Mouse (Mus musculus): ENCODE results near the gene Rasgrp4. TPM values are rescaled to one million over a fixed set of nuclear protein-coding genes. Genes with fewer than 3 reads are reported as not detected.

The Rasgrp4 gene
- polyA plus RNA-seq, 1 experiment from 2014 or later, result 1.1 TPM

DNA sequence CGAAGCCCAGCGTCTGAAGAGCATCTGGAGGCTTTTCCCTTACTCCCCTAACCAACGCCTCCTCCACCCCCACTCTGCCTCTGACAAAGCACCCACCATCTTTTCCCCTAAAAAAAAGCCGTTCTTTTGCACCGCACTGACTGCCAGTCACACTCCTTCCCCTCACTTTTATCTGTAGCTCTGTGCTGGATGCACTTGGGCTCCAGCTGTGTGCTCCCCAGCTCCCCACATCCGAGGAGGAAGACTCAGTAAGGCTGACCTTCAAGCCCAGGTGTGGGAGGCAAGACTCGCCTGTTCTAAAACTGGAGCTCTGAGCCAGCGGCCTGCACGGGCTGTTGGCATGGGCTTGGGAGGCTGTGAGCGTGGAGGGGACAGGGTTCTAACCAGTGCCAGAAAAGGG, 16.8 kb downstream of the Rasgrp4 start:
- Histone ChIP-seq H3K4me2 (replicated peaks) (no peak overlapping the region), H3K27me3 (no peaks in the 10 kb centered on the region), H3K9ac (no peak overlapping the region), H3K27ac (no peak overlapping the region), H3K36me3 (no peaks in the 10 kb centered on the region), H3K4me3 (no peak overlapping the region), H3K9me3 (0 out of 2 replicates have a peak, but pooled peaks cover 5% of the 10 kb centered on the region), H3K4me1 (0 out of 2 replicates have a peak, but pooled peaks cover 3% of the 10 kb centered on the region)
- ATAC-seq (ENCODE audit: insufficient number of reproducible peaks, insufficient read depth, low FRiP score, low TSS enrichment), result no peak
- 61% methylated on average over 10 of the region's 10 CpGs for WGBS

DNA sequence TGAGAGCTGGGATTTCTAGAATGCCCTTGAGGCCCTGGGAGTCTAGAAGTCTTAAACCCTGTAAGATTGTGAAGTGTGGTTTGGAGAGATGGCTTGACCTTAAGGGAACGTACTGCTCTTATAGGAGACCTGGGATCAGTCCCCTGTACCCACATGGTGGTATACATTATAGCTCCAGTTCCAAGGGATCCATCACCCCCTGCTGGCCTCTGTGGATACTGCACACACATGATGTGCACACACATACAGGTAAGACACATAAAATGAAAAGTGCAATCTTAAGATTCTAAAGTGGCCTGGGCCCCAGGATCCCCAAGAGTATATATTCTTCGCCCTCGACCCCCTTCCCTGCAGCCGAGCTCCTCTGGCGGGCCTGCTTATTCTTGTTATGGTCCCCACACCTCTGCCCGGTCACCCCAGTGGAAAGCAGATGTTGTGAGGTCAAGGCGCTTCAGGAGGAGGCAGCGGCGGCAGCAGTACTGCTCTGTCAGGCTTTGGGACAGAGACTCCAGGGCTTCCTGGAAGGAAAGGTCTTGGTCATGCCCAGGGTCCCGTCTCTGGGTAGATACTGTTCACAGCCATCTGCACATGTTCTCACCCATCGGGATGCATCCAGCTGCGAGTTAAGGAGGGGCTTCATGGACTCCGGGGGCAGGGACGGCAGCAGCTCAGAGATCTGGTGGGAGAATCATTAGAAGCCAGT, 19.5 kb downstream of the Rasgrp4 start:
- H3K27ac ChIP-seq, result no peak overlapping the region
- 0 out of 2 replicates have a peak, but pooled peaks cover 5% of the 10 kb centered on the region for H3K9me3 ChIP-seq
- no peaks in the 10 kb centered on the region for H3K36me3 ChIP-seq
- H3K9ac ChIP-seq, result no peak overlapping the region
- ATAC-seq (ENCODE audit: insufficient number of reproducible peaks, insufficient read depth, low FRiP score, low TSS enrichment), result no peak
- H3K27me3 ChIP-seq, result peaks cover 17% of the 10 kb centered on the region
- WGBS, result 94% methylated on average over 14 of the region's 14 CpGs
- no peak overlapping the region for H3K4me2 ChIP-seq (replicated peaks)
- no peak overlapping the region for H3K4me3 ChIP-seq
- H3K4me1 ChIP-seq, result 0 out of 2 replicates have a peak, but pooled peaks cover 3% of the 10 kb centered on the region

DNA sequence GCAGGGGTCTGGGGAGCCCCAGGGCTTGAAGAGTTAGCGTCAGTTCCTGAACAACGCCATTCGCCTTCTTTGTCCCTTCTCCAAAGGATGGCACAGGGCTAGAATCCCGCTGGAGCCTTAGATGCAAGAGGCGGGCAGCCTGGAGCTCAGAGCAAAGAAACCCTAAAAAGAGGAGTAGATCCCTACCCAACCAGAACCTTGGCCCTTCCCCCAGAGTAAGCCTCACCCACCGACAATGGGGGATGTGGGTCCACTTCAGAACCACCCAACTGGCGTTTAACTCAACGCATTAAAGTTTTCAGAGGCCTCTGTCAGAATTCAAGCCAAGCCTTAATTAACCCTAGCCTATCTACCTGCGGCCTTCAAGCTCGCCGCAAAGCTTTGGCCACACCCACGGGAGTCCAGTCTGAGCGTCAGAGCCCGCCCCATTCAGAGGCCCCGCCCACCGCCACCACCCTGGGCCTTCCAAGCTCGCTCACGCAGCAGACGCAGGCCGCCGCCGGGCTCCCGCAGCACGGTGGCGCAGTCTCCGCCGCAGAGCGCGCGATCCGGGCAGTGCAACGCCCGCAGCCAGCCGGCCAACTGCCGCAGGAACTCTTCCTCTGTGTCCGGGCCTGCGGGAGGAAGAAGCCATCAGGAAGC, 20.7 kb downstream of the Rasgrp4 start:
- peak overlapping the region; percentile 77 for H3K9ac ChIP-seq
- H3K27me3 ChIP-seq, result peaks cover 20% of the 10 kb centered on the region
- peak overlapping the region; percentile 88 for H3K27ac ChIP-seq
- H3K4me2 ChIP-seq (replicated peaks), result peak overlapping the region; percentile 99
- 0 out of 2 replicates have a peak, but pooled peaks cover 5% of the 10 kb centered on the region for H3K9me3 ChIP-seq
- H3K36me3 ChIP-seq, result no peaks in the 10 kb centered on the region
- H3K4me1 ChIP-seq, result 0 out of 2 replicates have a peak, but pooled peaks cover 3% of the 10 kb centered on the region
- WGBS, result 6% methylated on average over 37 of the region's 37 CpGs
- peak overlapping the region; percentile 73 for H3K4me3 ChIP-seq
- ATAC-seq (ENCODE audit: insufficient number of reproducible peaks, insufficient read depth, low FRiP score, low TSS enrichment), result peak; percentile 72

DNA sequence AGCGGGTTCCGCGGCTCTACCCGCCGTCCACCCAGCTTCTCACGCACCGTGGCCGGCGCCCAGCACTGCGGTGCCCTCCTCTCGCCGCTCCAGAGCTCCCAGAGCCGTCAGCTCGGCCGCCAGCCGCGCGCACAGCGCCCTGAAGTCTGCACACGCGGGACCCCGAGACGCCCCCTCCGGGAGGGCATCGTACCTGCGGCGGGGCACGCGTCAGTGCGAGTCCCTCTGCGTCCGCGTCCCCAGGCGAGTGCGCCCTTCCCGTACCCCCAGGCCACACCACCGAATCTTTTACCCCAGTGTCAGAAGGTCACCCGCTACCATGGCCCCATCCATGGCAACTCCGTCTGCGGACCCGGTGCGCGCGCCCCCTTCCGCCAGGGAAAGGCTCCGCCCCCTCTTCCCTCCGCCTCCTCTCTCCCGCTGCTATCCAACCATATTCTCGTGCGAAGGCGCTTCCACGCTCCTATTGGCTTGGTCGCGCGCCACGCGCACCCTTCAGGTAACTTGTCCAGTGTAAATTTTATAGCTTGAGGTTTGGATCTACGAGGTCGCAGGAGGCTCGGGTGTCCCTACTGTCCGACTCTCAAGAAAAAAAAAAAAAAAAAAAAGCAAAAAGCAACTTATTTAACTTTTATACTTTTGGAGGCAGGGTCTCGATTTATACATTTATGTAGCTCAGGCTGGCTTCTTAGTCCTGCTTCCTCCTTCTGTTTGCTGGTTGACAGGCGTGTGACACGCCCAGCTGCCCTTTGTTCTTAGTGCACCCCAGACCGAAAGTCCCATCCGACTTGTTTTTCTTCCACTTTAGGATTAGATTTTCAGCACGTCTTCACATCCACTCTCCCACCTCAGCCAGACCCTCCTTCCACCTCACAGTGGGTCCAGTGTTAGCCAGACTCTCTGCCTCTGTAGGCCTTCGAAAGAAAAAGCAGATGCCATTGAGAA, 21.5 kb downstream of the Rasgrp4 start, which contains the start of gene Fam98c:
Fam98c (minus strand) TSS at position 397 of the 945 bp plus-strand sequence.
- Histone ChIP-seq H3K27ac (peak within 1 kb of the TSS; percentile 88), H3K9ac (peak within 1 kb of the TSS; percentile 77), H3K4me3 (peak within 1 kb of the TSS; percentile 73), H3K4me2 (replicated peaks) (peak within 1 kb of the TSS; percentile 99), H3K9me3 (0 out of 2 replicates have a peak, but pooled peaks cover 5% of the 10 kb centered on the region), H3K36me3 (peaks cover under 1% of the 10 kb centered on the region; the same call in 1 of the 2 replicates), H3K27me3 (peaks cover 20% of the 10 kb centered on the region), H3K4me1 (0 out of 2 replicates have a peak, but pooled peaks cover 3% of the 10 kb centered on the region)
- WGBS, result 4% methylated on average over 65 of the region's 68 CpGs
- peak; percentile 68 for ATAC-seq (ENCODE audit: insufficient number of reproducible peaks, insufficient read depth, low FRiP score, low TSS enrichment)

DNA sequence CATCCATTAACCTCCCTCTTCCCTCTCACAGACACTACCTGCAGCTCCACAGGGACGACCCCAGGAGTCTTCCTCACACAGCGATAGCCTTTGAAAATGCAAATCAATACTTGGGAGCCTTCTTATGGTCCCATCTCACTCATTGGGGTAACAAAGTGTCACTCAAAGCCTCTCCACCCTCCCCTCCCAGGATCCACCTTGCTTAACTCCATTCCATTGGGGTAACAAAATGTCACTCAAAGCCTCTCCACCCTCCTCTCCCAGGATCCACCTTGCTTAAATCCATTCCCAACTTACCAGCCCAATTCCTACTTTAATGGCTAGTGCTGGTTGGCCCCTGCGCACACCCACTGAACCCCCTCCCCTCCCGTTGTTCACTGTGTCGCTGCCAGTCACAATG, 23.6 kb downstream of the Rasgrp4 start:
- Histone ChIP-seq H3K4me2 (replicated peaks) (no peak overlapping the region), H3K27ac (no peak overlapping the region), H3K4me1 (peaks cover 11% of the 10 kb centered on the region), H3K36me3 (peaks cover 8% of the 10 kb centered on the region), H3K9me3 (0 out of 2 replicates have a peak, but pooled peaks cover 5% of the 10 kb centered on the region), H3K4me3 (no peak overlapping the region), H3K27me3 (peaks cover 20% of the 10 kb centered on the region), H3K9ac (no peak overlapping the region)
- WGBS, result 2% methylated on average over 5 of the region's 5 CpGs
- ATAC-seq (ENCODE audit: insufficient number of reproducible peaks, insufficient read depth, low FRiP score, low TSS enrichment), result no peak

DNA sequence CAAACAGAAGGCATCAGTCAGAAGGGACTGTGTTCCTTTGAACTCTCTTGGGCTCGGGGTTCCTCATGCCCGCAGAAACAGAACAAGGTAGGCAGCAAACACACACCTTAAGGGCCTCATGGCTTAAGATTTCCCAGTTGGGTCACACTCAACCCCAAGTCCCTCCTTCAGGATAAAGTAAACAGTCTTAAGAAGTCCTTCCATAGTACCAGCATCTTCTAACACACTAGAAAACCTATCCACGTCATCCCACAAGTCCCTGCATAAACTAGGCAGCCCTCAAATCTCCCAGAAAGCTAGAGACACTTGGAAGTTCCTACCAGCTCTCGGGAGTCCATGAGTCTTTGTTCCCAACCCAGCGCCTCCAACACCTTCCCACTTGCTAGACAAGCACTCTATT, 27.6 kb downstream of the Rasgrp4 start:
- Histone ChIP-seq H3K27ac (no peak overlapping the region), H3K27me3 (peaks cover 22% of the 10 kb centered on the region), H3K36me3 (peaks cover 8% of the 10 kb centered on the region), H3K4me3 (no peak overlapping the region), H3K9ac (no peak overlapping the region), H3K4me2 (replicated peaks) (no peak overlapping the region), H3K4me1 (peaks cover 8% of the 10 kb centered on the region), H3K9me3 (no peaks in the 10 kb centered on the region)
- WGBS, result 78% methylated on average over 5 of the region's 5 CpGs
- ATAC-seq (ENCODE audit: insufficient number of reproducible peaks, insufficient read depth, low FRiP score, low TSS enrichment), result no peak

DNA sequence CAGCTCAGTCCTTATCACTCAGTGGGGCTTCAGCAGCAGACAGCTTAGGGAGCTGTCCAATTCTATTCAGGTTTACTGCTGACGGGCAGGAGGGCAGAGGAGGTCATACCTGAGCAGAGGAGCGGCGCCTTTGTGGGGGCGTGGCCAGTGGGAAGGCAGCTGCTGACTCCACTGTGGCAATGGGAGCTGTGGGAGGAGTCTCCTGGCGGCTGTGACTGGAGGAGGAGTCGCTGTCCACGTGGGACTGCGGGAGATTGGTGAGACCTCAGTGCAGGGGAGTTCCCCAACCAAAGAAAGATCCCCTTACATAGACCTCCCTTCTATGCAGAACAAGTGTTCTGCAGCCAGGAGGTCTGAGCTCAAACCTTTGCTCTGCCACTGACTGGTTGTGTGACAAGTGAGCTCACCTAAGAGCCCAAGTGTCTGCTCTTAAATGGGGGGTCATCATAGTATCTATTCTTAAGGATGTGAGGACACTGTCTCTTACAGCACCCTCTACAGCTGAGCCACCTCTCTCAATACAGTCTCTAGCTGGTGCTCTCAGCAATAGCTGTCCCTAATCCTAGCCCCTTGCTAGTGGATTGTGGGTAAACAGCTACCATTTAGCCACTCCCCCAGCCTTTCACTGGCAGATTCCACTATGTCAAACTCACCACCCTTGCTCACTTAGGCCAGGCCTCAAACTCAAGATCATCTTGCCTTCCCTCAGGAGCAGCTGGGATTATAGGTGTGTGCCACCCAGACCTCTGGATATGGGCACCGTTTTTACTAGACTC, 28.3 kb downstream of the Rasgrp4 start:
- no peak overlapping the region for H3K4me3 ChIP-seq
- H3K4me1 ChIP-seq, result peaks cover 14% of the 10 kb centered on the region
- no peaks in the 10 kb centered on the region for H3K9me3 ChIP-seq
- 0 out of 2 replicates have a peak, but pooled peaks have one; percentile 16 for ATAC-seq (ENCODE audit: insufficient number of reproducible peaks, insufficient read depth, low FRiP score, low TSS enrichment)
- H3K9ac ChIP-seq, result no peak overlapping the region
- H3K36me3 ChIP-seq, result peaks cover 8% of the 10 kb centered on the region
- 17% methylated on average over 9 of the region's 9 CpGs for WGBS
- peaks cover 22% of the 10 kb centered on the region for H3K27me3 ChIP-seq
- no peak overlapping the region for H3K27ac ChIP-seq
- no peak overlapping the region for H3K4me2 ChIP-seq (replicated peaks)

DNA sequence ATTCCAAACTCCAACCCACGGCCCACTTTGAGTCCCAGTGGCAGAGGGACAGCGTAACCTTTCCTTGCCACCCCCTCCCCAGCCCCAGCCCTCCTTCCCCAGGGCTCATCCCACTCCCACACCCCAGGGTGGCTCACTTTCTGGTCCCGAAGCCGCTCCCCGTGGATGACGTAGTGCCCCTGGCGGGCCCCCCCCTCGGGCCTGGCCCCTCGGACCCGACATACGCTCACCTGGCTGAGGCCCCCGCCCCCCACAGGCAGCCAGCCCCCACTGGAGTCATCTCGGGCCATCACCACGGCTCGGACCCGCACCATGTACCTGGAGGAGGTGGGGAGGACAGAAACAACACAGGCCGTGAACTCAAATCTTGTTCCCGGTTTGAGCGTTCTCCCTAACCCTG, 33.0 kb downstream of the Rasgrp4 start:
- Histone ChIP-seq H3K4me2 (replicated peaks) (peak overlapping the region; percentile 83), H3K4me3 (peak overlapping the region; percentile 73), H3K9me3 (no peaks in the 10 kb centered on the region), H3K27me3 (peaks cover 32% of the 10 kb centered on the region), H3K9ac (peak overlapping the region; percentile 59; the same call in 1 of the 2 replicates), H3K36me3 (peaks cover under 1% of the 10 kb centered on the region), H3K4me1 (peaks cover 36% of the 10 kb centered on the region), H3K27ac (0 out of 2 replicates have a peak overlapping the region, but pooled peaks have one; percentile 80)
- no peak for ATAC-seq (ENCODE audit: insufficient number of reproducible peaks, insufficient read depth, low FRiP score, low TSS enrichment)
- 11% methylated on average over 19 of the region's 19 CpGs for WGBS

DNA sequence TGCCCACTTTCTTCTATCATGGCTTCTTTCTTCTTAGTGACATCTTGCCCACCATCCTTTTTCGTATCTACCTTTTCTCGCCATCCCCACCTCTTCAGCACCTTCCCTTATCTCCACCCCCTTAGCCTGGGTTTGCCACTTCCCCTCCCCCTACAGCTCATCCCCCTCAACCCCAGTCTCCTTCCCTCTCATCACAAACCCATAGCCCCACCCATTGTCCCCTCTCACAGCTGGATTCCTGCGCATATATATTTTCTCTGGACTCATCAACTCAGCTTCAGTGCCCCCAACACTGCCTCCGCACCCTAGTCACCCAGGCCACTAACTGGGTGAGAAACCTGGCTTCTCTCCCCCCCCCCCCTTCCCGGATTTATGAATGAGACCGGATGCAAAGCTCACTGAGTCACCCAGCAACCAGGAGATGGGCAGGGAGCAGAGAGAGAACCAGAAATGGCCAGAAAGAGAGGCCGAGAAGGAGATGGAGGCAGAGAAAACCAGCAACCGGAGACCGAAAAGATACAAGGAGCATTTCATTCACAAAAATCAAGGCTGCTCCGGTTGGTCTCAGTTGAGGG, 33.6 kb downstream of the Rasgrp4 start:
- peak overlapping the region; percentile 59; the same call in 1 of the 2 replicates for H3K9ac ChIP-seq
- H3K27me3 ChIP-seq, result peaks cover 37% of the 10 kb centered on the region
- WGBS, result 3% methylated on average over 10 of the region's 10 CpGs
- peak overlapping the region; percentile 83 for H3K4me2 ChIP-seq (replicated peaks)
- ATAC-seq (ENCODE audit: insufficient number of reproducible peaks, insufficient read depth, low FRiP score, low TSS enrichment), result no peak
- H3K4me1 ChIP-seq, result peaks cover 30% of the 10 kb centered on the region
- peaks cover 6% of the 10 kb centered on the region for H3K36me3 ChIP-seq
- no peaks in the 10 kb centered on the region for H3K9me3 ChIP-seq
- peak overlapping the region; percentile 80; the same call in 1 of the 2 replicates for H3K27ac ChIP-seq
- H3K4me3 ChIP-seq, result peak overlapping the region; percentile 73

DNA sequence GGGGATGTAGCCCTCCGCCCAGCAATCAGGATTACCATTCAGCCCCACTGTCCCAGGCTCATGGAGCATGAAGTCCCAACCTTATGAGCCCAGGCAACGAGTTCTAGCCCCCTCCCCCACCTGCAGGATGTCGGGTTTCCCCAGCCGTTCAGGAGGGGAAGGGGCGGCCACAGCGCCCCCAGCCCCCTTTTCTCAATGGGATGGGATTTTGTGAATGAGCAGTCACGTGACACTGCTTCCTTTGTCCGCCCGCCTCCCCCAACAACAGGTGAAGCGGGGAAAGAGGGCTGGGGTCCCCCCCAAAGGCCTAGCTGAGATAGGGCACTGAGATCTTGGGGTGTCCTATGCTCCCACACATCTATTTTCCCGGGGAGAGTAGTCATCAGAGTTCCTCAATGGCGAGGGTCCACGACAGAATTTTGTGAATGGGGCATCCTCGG, 34.2 kb downstream of the Rasgrp4 start:
- ATAC-seq (ENCODE audit: insufficient number of reproducible peaks, insufficient read depth, low FRiP score, low TSS enrichment), result no peak
- Histone ChIP-seq H3K27me3 (peaks cover 43% of the 10 kb centered on the region), H3K27ac (peak overlapping the region; percentile 80)

More for the DNA sequence above, 34.2 kb downstream of the Rasgrp4 start:
- H3K36me3 ChIP-seq, result peaks cover 12% of the 10 kb centered on the region
- peak overlapping the region; percentile 59; the same call in 1 of the 2 replicates for H3K9ac ChIP-seq
- H3K4me2 ChIP-seq (replicated peaks), result peak overlapping the region; percentile 83
- H3K4me1 ChIP-seq, result peaks cover 29% of the 10 kb centered on the region
- H3K9me3 ChIP-seq, result no peaks in the 10 kb centered on the region
- peak overlapping the region; percentile 73 for H3K4me3 ChIP-seq
- 1% methylated on average over 14 of the region's 14 CpGs for WGBS
